Mouse (Mus musculus): ENCODE measurements around the gene Sprr2k. TPM values are rescaled to one million over a fixed set of nuclear protein-coding genes. Genes with fewer than 3 reads are reported as not detected.

Gene Sprr2k
- polyA plus RNA-seq (2015; fragmentation: Nextera tagmentation; extraction: Ambion mirVana): not detected in 2 replicates

GRCm38 (mm10) chr3:92432282-92432681, at the start of gene Sprr2k:
Gene Sprr2k (plus strand): TSS chr3:92432582.

DNA sequence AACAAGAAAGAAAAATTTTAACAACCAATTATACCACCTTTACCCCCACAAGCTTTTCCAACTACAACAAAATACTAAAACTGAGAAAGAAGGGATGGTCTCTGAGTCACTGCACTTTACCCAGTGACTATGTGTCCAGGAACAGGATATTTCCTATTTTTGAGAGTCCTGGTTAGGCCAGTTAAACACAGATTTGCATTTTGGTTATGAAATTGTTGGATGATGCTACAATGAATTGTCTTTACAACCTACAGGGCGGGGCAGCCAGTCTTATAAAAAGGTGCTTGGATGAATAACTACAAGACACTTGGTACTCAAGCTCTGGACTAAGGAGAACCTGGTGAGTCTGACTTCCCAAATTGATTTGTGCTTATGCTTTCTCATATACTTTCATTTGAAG, 47.0 kb upstream of the Sprr2k start, which contains the start of gene Sprr2h:
Gene Sprr2h, plus strand, starts transcription at position 301 of the 400 bp plus-strand sequence.

GRCm38 (mm10) chr3:92407691-92408090, 24.7 kb upstream of the Sprr2k start, which contains the start of gene Sprr2i:
Gene Sprr2i (plus strand): TSS chr3:92407991.

DNA sequence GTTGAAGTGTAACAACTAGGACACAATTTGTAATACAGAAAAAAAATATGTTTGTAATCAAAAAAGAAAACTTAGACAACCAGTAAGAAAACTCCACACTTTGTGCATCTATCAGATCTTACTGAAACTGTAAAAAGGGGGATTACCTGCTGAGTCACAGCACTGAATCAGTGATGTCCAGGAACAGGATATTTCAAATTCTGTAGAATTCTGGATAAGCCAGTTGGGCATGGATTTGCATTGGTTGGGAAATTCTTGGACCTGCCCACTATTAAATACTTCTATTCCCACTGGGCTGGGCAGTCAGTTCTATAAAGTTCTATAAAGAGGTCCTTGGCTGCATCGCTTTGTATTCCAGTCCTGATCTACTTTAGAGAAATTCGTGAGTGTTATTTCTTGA, 14.6 kb upstream of the Sprr2k start, which contains the start of gene Sprr2j-ps:
Gene Sprr2j-ps, plus strand, starts transcription at position 301 of the 400 bp plus-strand sequence.

GRCm38 (mm10) chr3:92429323-92429722, 3.1 kb upstream of the Sprr2k start, which contains the start of gene Gm9774:
Gene Gm9774 (minus strand): TSS chr3:92429423.

GRCm38 (mm10) chr3:92438689-92439088, 6.3 kb downstream of the Sprr2k start, which contains the start of gene Sprr1b:
Gene Sprr1b (minus strand): TSS chr3:92438789.

DNA sequence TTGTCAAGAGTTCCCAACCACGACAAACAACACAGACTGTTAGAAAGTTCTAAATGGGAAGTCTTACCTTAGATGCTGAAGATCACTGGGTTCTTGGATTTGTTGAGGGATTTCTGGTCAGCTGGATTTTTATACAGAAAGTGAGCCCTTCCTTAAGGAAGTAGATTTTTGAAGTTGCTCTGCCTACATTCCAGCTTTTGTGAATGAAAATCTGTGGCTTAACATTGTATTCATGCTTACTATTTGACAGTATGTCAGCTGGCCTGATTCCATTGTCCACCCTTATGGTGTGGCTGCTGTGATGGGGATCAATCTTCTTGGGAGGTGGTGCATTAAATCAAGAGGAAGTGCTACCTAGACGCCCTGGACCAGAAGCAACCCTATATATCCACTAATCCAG, 26.2 kb downstream of the Sprr2k start, which contains the start of gene Sprr3:
Gene Sprr3, minus strand, starts transcription at position 101 of the 400 bp plus-strand sequence.

Other genes starting within 250 kb of the Sprr2k start
- gene Sprr2a1, start 216.8 kb upstream of the Sprr2k start, polyA plus RNA-seq (2015; fragmentation: Nextera tagmentation; extraction: Ambion mirVana): not detected in 2 replicates
- gene Sprr2a2, start 216.7 kb upstream of the Sprr2k start, polyA plus RNA-seq (2015; fragmentation: Nextera tagmentation; extraction: Ambion mirVana): 0.87 and 0.88 TPM in 2 replicates
- not detected in 2 replicates for gene Sprr2a3, start 147.2 kb upstream of the Sprr2k start, polyA plus RNA-seq (2015; fragmentation: Nextera tagmentation; extraction: Ambion mirVana)
- gene Sprr2b, start 116.0 kb upstream of the Sprr2k start, polyA plus RNA-seq (2015; fragmentation: Nextera tagmentation; extraction: Ambion mirVana): not detected in 2 replicates
- gene Sprr2d, start 93.4 kb upstream of the Sprr2k start, polyA plus RNA-seq (2015; fragmentation: Nextera tagmentation; extraction: Ambion mirVana): not detected in 2 replicates
- not detected in 2 replicates for gene Sprr2e, start 80.4 kb upstream of the Sprr2k start, polyA plus RNA-seq (2015; fragmentation: Nextera tagmentation; extraction: Ambion mirVana)
- not detected in 2 replicates for gene Sprr2f, start 67.4 kb upstream of the Sprr2k start, polyA plus RNA-seq (2015; fragmentation: Nextera tagmentation; extraction: Ambion mirVana)
- not detected in 2 replicates for gene Sprr2h, start 46.9 kb upstream of the Sprr2k start, polyA plus RNA-seq (2015; fragmentation: Nextera tagmentation; extraction: Ambion mirVana)
- gene Sprr2i, start 24.6 kb upstream of the Sprr2k start, polyA plus RNA-seq (2015; fragmentation: Nextera tagmentation; extraction: Ambion mirVana): not detected in 2 replicates
- gene Sprr2j-ps, start 14.5 kb upstream of the Sprr2k start, polyA plus RNA-seq (2015; fragmentation: Nextera tagmentation; extraction: Ambion mirVana): not detected in 2 replicates
- 6.8 and 7.6 TPM in 2 replicates for gene Gm9774, start 3.2 kb upstream of the Sprr2k start, polyA plus RNA-seq (2015; fragmentation: Nextera tagmentation; extraction: Ambion mirVana)
- not detected in 2 replicates for gene Sprr1b, start 6.2 kb downstream of the Sprr2k start, polyA plus RNA-seq (2015; fragmentation: Nextera tagmentation; extraction: Ambion mirVana)
- 0.11 TPM in 1 of 2 replicates, not detected in the other for gene Sprr3, start 26.1 kb downstream of the Sprr2k start, polyA plus RNA-seq (2015; fragmentation: Nextera tagmentation; extraction: Ambion mirVana)
- gene Sprr1a, start 53.3 kb downstream of the Sprr2k start, polyA plus RNA-seq (2015; fragmentation: Nextera tagmentation; extraction: Ambion mirVana): 0.17 TPM in 1 of 2 replicates, not detected in the other
- not detected in 2 replicates for gene Sprr4, start 67.9 kb downstream of the Sprr2k start, polyA plus RNA-seq (2015; fragmentation: Nextera tagmentation; extraction: Ambion mirVana)
- gene 2310046K23Rik, start 101.9 kb downstream of the Sprr2k start, polyA plus RNA-seq (2015; fragmentation: Nextera tagmentation; extraction: Ambion mirVana): not detected in 2 replicates
- gene Ivl, start 141.2 kb downstream of the Sprr2k start, polyA plus RNA-seq (2015; fragmentation: Nextera tagmentation; extraction: Ambion mirVana): 0.12 and 0.19 TPM in 2 replicates
- gene Smcp, start 156.4 kb downstream of the Sprr2k start, polyA plus RNA-seq (2015; fragmentation: Nextera tagmentation; extraction: Ambion mirVana): not detected in 2 replicates
- not detected in 2 replicates for gene 2210017I01Rik, start 174.9 kb downstream of the Sprr2k start, polyA plus RNA-seq (2015; fragmentation: Nextera tagmentation; extraction: Ambion mirVana)
- not detected in 2 replicates for gene Lce6a, start 189.1 kb downstream of the Sprr2k start, polyA plus RNA-seq (2015; fragmentation: Nextera tagmentation; extraction: Ambion mirVana)
- not detected in 2 replicates for gene Lce1a1, start 215.7 kb downstream of the Sprr2k start, polyA plus RNA-seq (2015; fragmentation: Nextera tagmentation; extraction: Ambion mirVana)
- gene Lce1b, start 224.3 kb downstream of the Sprr2k start, polyA plus RNA-seq (2015; fragmentation: Nextera tagmentation; extraction: Ambion mirVana): not detected in 2 replicates
- gene Lce1a2, start 237.7 kb downstream of the Sprr2k start, polyA plus RNA-seq (2015; fragmentation: Nextera tagmentation; extraction: Ambion mirVana): not detected in 2 replicates
- 0.17 TPM in 1 of 2 replicates, not detected in the other for gene Lce1c, start 246.7 kb downstream of the Sprr2k start, polyA plus RNA-seq (2015; fragmentation: Nextera tagmentation; extraction: Ambion mirVana)